Mouse (Mus musculus) testis, postnatal 10 days (tissue): ENCODE data around the gene A1cf.

Experiments used
- DNase-seq: peaks from one replicate; pipeline ENCODE4 v3.0.0; 2021; ENCODE audit warnings: low spot score

A1cf gene

GRCm38 (mm10) chr19:31868521-31868920, at the start of gene A1cf:
TSS of gene A1cf (plus strand) at chr19:31868764.
- DNase-seq, result no peak

- no peak for DNase-seq
These were observed 34.3 kb upstream of the A1cf start for GRCm38 (mm10) chr19:31834250-31834649.

GRCm38 (mm10) chr19:31861909-31862308, 6.7 kb upstream of the A1cf start:
- DNase-seq, result no peak

GRCm38 (mm10) chr19:31862512-31863249, 5.9 kb upstream of the A1cf start:
- no peak for DNase-seq

GRCm38 (mm10) chr19:31865451-31865850, 3.1 kb upstream of the A1cf start:
- DNase-seq, result no peak

GRCm38 (mm10) chr19:31868076-31868475, 488 bp upstream of the A1cf start:
- DNase-seq, result no peak

- no peak for DNase-seq
These were observed 407 bp downstream of the A1cf start for GRCm38 (mm10) chr19:31868971-31869370.

- DNase-seq, result no peak
These were observed 2.8 kb downstream of the A1cf start for GRCm38 (mm10) chr19:31871377-31871776.

- no peak for DNase-seq
These were observed 9.4 kb downstream of the A1cf start for GRCm38 (mm10) chr19:31877968-31878367.

- no peak for DNase-seq
These were observed 16.0 kb downstream of the A1cf start for GRCm38 (mm10) chr19:31884594-31884993.

GRCm38 (mm10) chr19:31887275-31887674, 18.7 kb downstream of the A1cf start:
- DNase-seq, result no peak

- no peak for DNase-seq
These were observed 21.4 kb downstream of the A1cf start for GRCm38 (mm10) chr19:31889988-31890387.

GRCm38 (mm10) chr19:31891001-31891893, 22.7 kb downstream of the A1cf start:
- DNase-seq, result no peak

GRCm38 (mm10) chr19:31895971-31896370, 27.4 kb downstream of the A1cf start:
- no peak for DNase-seq

GRCm38 (mm10) chr19:31896711-31897110, 28.1 kb downstream of the A1cf start:
- DNase-seq, result no peak

GRCm38 (mm10) chr19:31905671-31906070, 37.1 kb downstream of the A1cf start:
- no peak for DNase-seq

- DNase-seq, result no peak
These were observed 41.9 kb downstream of the A1cf start for GRCm38 (mm10) chr19:31910423-31910822.

GRCm38 (mm10) chr19:31913946-31914345, 45.4 kb downstream of the A1cf start:
- DNase-seq, result no peak

GRCm38 (mm10) chr19:31920357-31920756, 51.8 kb downstream of the A1cf start:
- DNase-seq, result no peak

GRCm38 (mm10) chr19:31921852-31922251, 53.3 kb downstream of the A1cf start:
- no peak for DNase-seq

- DNase-seq, result no peak
These were observed 55.2 kb downstream of the A1cf start for GRCm38 (mm10) chr19:31923615-31924352.

GRCm38 (mm10) chr19:31950793-31951489, 82.4 kb downstream of the A1cf start:
- DNase-seq, result no peak
